Mouse (Mus musculus): Measurements from ENCODE around the gene Pitpna. TPM values are rescaled to one million over a fixed set of nuclear protein-coding genes. Genes with fewer than 3 reads are reported as not detected.
"Not testable (repeated sequence)": the region's sequence is repeated elsewhere in the genome, so short reads cannot be mapped to it uniquely, and the experiment has no call there.

Gene Pitpna
- total RNA-seq, 1 experiment from 2014 or later, result 182 TPM

DNA sequence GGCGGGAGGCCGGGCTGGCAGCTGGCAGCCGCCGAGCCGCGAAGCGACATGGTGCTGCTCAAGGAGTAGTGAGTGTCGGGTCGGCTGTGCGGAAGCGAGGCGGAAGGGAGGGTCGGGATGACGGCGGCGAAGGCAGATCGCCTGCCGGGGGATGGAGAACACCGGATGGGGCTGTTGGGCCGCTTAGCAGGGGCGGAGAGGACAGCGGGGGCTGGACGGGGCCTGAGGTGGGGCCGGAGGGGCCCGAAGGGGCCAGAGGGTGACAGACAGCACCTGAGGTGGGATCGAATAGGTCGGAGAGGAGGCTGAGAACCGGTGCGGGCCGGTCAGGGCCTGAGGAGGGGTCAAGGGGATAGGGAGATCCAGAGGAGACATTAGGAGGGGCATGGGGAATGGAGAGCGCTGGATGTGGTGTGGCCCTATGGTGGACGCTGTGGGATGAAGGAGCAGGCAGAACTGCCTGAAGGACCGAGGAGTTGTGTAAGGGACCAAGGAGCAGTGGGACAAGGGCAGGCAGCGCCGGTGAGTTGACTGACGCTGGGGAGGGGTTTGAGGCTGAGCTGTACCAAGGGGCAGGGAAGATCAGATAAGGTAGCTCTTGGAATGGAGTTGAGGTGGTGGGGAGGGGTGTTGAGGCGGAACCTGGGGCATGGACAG, 516 bp downstream of the Pitpna start:
- DNase-seq, result no peak

DNA sequence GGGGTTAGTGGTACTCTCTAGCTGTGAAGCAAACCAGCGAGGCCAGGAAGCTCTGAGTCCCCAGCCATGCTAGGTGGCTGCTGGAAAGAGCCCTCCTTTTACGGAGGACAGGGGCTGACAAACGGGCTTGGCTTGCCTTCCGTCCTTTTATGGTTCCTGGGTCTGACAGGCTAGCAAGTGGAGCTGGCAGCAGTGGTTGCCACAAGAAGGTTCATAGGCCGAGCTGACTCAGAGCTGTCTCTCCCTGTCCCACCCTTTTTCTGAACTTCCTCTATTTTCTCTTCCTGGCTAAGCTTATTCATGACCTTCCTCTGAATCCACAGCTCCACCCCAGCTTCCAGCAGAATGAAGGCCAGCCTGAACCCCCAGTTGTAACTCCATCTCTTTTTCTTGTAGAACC, 4.7 kb downstream of the Pitpna start:
- peak; percentile 39 for DNase-seq

DNA sequence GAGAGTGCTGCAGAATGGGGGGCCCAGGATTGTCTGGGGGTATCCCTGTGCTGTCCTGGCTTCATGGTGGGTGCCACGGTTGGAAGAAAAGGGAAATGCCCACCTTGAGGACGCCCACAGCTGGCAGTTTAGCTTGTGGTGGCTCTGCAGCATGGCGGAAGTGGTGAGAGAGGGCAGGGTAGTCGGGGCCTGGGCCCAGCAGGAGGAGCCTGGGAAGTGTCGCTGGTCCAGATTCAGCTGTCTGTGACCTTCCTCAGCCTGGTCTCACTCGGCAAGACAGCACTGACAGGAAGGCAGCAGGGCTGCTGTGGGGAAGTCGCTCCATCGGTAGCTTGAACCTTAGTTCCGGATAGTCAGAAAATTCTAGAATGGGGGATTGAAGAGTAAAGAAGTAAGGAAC, 6.5 kb downstream of the Pitpna start:
- no peak for DNase-seq

DNA sequence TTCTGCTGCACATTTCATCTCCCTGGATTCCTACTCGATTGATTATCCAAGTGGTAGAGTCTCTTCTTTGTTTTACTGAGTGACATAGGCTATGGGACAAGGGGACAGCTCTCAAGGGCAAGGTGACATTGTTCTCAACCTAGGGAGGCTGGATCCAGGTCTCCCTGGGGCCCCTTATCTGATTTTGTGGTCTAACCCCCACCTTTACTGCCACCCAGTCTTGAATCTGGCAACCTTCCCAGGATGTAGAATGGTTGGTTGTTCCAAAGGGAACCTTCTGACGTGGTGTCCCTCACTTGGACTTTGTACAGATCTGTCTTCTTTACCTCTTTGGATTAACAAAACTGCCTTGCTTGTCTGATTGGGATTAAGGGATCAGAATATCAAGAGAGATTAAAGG, 7.5 kb downstream of the Pitpna start:
- DNase-seq, result no peak

DNA sequence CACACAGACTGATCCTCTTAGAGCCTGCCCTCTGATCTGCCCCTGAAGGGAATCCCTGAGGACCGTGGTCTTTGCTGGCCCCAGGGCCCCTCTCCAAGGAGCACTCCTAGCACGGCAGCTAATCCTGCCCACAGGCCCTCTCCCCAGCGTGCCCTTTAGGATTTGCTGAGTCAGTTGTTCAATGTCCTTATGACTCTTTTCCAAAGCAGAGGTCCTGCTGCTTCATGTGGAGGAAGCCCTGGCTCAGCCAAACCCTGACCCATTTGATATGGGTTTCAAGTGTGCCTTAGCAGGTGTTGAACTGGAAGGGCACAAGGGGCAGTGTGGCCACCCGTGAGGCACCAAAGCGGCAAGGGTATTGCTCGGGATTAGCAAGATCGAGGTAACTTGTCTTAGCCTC, 7.9 kb downstream of the Pitpna start:
- DNase-seq, result no peak

DNA sequence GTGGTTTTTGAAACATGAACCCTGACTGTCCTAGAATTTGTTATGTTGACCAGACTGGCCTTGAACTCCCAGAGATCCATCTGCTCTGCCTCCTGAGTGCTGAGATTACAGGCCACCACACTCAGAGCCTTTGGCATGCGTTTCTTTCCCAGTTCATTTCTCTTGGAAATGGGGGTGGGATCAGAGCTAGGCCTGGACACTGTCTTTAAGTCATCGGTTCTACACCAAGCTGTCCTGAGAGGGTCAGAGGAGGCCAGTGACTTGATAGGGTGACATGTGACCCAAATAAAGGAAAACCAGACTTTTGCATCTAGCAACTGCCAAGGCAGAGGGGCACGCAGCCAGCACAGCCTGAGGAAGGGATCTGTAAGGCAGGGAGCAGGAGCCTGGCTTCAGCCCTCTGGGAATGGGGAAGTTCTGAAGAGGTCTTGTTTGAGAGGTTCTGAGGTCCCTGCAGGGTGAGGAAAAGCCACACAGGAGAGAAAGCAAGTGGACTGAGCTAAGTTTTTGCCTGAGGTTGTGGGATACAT, 8.9 kb downstream of the Pitpna start:
- DNase-seq, result peak; percentile 56

DNA sequence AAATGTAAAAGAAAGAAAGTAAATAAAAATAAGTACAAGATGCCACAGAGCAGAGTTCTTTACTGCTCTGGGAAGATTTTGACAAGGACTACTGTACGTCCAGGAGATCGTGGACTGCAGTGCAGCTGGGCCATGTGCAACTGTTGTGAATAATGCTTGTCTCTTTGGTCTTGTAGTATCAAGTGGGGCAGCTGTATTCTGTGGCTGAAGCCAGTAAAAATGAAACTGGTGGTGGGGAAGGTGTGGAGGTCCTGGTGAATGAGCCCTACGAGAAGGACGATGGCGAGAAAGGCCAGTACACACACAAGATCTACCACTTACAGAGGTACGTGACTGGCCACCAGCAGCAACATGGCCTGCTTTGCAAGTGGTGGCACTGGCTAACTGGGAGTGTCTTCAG, 10.1 kb downstream of the Pitpna start:
- DNase-seq, result no peak

DNA sequence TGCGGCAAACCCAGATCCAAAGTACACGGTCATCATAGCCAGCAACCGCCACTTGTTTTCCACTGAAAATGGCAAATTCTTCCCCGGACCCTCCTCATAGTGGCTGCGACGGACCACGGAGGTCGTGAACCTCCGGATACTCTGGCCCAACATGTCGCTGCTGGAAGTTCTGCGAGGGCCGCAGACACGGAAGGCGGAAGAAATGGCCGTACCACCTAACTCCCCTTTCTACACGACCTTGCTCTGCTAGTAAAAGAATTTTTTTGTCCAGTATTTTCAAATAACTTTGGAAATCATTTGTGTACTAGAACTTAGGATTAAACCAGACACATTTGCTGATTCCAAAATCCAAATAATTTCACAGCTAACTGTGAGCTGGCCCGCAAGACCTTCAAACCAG, 11.9 kb downstream of the Pitpna start:
- not testable (repeated sequence) for DNase-seq

DNA sequence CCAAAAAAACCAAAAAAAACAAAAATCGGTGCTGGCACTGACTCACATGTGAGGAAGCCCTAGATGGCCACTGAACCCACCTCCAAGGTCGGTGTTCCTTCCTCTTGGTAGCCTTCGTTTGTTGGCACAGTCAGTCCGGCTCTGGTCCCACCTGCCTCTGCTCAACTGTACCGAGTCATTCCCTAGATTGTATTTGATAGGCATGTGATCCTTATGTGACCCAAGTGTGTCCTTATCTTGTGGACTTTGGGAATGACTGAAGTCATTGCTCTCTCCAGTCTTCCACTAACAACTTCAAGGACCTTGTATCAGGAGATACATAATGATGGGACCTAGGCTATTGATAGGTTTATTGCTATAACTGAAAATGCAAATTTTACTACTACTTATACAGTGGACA, 16.9 kb downstream of the Pitpna start:
- no peak for DNase-seq

DNA sequence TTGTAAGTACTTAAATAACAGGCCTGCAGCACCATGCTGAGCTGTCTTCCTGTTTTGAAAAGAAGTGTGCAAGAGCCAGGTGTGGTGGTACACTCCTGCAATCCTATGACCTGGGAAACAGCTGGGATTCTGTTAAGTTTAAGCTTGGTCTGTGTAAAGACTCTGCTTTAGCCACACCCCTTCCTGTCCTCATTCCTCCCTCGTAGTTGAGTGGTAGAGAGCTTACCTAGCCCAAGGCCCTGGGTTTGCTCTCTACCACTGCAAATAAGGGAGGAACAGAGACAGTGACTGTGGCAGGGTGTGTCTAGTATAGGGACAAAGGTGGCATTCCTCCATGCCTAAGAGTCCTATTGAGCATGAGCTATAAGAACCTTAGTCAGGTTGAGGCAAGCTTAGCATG, 17.4 kb downstream of the Pitpna start:
- no peak for DNase-seq

DNA sequence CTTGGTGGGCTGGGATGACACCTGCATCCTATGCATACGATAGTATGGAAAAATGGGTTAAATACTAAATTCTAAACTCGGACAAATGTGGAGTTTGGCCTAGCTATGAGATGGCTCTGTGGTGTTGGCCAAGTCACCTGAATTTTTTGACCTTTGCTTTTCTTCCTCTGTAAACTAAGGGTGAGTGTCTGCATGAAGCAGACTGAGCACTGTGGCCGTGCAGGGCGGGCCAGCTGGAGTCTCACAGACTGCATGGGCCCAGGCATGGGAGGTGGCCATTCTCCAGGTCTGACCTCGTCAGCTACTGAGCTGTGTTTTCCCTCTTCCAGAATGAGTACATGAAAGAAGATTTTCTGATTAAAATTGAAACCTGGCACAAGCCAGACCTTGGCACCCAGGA, 20.9 kb downstream of the Pitpna start:
- DNase-seq, result no peak

DNA sequence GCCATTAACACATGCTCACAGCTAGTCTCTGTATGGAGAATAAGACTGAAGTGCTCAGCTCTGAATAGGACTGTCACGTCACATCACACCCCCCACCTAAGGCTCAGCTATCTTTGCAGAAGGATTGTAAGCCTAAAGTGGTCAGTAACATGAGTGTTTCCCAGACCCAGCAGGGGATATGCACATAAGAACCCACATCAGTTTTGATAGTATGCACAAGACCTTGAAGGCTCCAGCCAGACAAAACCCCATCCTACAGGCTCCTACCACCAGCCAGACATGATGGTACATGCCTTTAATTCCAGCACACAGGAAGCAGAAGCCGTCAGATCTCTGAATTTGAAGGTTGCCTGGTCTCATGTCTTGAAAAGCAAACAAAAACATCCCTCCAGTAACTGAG, 22.1 kb downstream of the Pitpna start:
- DNase-seq, result no peak

DNA sequence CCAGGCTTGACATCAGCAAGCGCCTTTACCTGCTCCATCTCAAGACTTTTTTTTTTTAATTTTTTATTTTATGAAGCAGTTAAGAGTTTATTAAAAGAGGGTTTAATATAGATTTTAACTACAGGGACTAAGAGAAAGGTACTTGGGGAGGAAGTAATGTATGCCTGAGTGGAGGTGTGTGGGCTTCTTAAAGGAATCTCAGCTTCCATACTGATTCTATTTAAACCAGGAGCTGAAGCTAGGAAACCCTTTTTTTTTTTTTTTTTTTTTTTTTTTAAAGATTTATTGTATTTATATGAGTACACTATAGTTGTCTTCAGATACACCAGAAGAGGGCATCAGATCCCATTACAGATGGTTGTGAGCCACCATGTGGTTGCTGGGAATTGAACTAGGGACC, 26.9 kb downstream of the Pitpna start:
- DNase-seq, result no peak

DNA sequence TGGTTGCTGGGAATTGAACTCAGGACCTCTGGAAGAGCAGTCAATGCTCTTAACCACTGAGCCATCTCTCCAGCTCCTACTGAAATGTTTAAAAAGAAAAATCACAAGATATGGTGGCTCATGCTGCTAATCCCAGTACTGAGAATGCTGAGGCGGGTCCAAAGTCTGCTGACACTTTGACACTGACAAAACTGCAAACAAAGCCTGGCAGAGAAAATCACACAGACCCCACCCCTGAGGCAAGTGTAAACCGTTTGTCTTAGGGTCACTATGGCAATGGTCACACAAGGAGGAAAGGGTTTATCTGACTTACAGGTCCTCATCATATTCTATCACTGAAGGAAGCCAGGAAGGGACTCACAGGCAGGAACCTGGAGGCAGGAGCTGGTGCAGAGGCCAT, 27.7 kb downstream of the Pitpna start:
- no peak for DNase-seq

DNA sequence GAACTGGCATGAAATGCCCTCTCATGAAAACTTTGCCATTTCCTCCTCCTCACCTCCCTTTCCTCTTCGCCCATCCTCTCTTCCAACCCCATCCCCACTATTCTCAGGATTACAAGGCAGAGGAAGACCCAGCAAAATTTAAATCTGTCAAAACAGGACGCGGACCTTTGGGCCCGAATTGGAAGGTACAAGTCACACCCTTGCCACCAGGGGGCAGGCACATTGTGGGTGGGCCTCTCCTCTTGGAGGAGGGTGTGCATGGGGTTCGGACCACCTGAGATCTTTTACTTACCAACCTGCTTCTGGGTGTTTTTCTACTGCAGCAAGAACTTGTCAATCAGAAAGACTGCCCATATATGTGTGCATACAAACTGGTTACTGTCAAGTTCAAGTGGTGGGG, 31.2 kb downstream of the Pitpna start:
- DNase-seq, result no peak

DNA sequence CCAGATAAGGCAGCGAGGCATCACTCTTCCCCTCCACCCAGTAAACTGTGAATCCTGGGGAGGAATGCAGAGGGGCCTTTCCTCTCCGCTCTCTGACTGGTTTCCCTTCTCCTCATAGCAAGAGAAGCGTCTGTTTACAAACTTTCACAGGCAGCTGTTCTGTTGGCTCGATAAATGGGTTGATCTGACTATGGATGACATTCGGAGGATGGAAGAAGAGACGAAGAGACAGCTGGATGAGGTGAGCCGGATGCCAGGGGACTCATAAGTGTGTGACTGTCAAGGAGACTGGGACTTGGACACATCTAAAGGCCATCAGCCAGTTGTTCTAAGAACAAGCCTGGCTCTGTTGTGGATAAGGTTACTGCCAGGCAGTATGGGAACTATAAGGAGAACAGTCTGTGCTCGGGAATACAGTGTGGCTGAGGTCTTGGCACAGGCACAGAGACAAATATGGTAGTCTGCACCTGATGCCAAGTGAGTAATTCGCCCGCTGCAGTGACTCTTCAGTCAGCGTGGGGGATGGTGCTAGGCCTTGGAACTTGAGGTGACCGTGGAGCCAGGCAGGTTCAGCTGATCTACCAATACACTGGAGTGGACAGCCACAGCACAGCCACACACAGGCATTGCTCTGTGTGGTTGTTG, 32.4 kb downstream of the Pitpna start:
- peak; percentile 73 for DNase-seq

DNA sequence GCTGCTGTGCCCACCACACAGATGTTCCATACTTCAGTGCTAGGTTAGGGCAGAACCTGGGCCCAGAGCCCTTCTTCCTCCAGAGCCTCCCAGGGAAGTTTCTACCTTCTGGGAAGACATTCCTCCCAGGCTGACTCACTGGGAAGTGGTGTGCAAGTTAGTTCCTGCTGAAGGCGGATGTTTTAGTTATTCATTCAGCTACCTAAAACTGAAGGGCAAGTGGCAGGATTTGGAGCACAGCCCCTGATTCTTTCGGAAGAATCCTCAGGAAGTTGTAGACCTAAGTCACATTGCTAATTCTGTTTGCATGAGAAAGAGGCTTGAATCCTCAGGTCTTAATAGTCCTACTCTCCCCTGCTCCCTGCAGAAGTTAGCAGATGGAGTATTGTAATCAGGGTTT, 33.5 kb downstream of the Pitpna start:
- DNase-seq, result no peak

DNA sequence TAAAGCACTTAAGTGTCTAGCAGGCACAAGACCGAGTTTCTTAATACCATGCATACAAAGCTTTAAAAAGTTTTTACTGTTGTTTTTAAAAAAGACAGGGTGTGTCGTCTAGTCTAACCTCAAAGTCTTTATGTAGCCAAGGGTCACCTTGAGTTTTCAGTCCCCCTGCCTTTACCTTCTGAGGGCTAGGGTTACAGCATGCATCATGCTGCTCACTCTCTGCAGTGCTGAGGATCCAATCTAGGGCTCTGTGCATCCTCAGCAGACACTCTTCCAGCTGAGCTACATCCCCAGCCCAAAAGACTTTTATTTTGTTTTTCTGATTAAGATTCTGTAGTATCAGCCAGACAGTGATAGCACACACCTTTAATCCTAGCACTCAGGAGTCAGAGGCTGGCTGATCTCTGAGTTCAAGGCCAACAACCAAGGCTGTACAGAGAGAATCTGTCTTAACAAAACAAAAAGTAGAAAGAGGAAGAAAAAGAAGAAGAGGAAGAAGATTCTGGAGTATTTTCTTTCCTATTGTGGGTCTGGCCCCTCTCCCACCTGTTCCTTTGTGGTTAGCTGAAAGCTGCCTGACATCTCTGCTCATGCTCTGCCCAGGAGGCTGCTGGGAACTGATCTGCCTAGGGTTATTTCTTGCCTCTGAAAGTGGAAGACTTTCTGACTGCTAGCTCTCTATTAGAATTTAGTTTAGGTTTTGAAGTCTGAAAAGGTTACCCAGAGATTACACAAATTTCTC, 34.9 kb downstream of the Pitpna start:
- no peak for DNase-seq

DNA sequence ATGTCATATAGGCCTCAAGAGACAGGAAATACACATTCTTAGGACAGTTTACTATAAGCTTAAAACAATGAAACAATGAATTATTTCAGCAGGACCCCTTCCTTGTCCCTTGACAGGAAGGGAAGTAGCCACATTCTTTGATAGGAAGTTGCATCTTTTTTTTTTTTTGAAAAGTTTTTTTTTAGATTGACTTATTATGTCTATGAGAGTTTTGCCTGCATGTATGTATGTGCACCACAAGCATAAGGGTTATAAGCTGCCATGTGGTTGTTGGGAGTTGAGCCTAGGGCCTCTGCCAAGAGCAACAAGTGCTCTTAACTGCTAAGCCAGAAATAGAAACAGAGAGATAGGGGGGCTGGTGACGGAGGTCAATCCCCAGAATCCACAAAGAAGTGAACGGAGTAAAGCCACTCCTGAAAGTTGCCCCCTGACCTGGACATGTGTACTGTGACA, 36.2 kb downstream of the Pitpna start:
- DNase-seq, result no peak

DNA sequence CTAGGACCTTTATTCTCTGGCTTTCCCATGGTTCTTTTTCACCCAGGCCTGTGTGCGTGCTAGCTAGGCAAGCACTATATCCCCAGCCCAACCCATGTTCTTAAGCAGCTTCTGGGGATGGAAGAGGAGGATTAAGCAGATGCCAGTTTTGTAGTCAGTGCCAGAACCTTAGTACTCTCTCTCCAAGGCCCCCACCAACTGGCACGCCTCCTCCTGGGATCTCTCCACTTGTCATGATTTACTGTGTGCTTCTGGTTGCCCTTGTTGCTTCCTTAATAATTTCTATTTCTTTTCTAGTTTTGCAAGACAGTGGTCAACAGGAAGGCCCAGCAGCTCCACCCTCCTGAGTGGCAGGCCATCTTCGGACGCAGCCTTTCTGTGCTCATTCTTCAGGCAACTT, 37.9 kb downstream of the Pitpna start:
- DNase-seq, result no peak

DNA sequence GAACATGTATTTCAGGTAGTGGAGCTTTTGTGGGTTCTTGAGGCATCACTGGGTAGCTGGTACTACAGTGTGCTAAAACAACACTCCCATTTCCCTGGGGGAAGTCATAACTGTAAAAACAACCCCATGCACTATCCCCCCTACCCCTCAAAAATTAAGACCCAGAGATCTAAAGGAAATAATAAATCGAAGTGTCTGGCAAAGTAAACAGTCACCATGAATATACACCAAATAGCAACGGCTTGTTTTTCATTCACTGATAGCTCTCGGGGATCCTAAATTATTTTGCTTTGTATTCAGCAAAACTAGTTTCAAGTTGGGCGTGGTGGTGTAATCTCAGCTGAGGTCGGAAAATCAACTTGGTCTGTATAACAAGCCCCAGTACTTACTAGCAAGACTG, 42.2 kb downstream of the Pitpna start:
- no peak for DNase-seq

DNA sequence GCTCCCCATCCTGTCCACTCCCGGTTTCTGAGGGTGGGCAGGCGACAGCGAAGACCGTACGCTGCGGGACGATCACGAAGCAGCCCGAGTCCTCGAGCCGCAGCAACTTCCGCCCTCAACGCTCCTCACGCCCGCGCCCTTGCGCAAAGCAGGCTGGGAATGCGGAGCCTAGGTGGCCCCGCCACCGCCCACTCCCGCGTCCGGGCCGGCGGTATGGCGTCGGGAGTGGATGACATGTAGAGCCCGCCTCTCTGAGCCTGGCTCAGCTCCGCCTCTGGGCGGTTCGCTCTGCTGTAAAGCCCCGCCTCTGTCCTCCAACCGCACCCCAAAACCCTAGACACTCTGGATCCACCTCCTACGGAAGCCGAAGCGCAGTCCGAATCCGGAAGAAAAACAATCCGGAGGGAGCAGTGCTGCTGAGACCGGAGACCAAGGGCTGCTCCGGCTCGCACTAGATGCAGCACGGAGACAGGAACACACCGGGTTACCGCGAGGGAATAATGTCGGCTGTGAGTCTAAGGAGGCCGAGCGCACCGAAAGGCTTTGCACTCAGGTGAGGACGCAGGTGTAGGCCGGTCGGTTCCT, 42.8 kb downstream of the Pitpna start, which contains the start of gene Inpp5k:
Inpp5k (plus strand) TSS at position 344 of the 585 bp plus-strand sequence.
- peak; percentile 94 for DNase-seq

Data from adrenal gland, postnatal 25 days (tissue).